Mouse (Mus musculus): ENCODE measurements around the gene Arhgap9. TPM values are rescaled to one million over a fixed set of nuclear protein-coding genes. Genes with fewer than 3 reads are reported as not detected.

Gene Arhgap9
- total and polyA plus RNA-seq, 3 experiments: 32.4 to 44.7 (median 33.7) TPM

GRCm38 (mm10) chr10:127355336-127355735 is 33.6 kb downstream of the Arhgap9 start:
- no peaks in the 10 kb centered on the region for H3K79me2 ChIP-seq (replicated peaks; ENCODE audit: control insufficient read depth, extremely low read depth, insufficient read depth, poor library complexity, severe bottlenecking)
- no peaks in the 10 kb centered on the region for H3K27me3 ChIP-seq (replicated peaks)
- TF ChIP-seq SMC3 (IDR thresholded peaks at IDR 0.05; ENCODE audit: low read depth, low read length) (no peak), USF1 (IDR thresholded peaks at IDR 0.05; ENCODE audit: low read depth, low read length) (no peak), IRF4 (IDR thresholded peaks at IDR 0.05; ENCODE audit: low read depth, low read length) (no peak), MYC (IDR thresholded peaks at IDR 0.05; ENCODE audit: low read depth, low read length) (no peak), ZNF384 (IDR thresholded peaks at IDR 0.05; ENCODE audit: low read depth, low read length) (no peak), RCOR1 (conservative IDR thresholded peaks at IDR 0.05; ENCODE audit: low read depth, low read length) (no peak), MAZ (IDR thresholded peaks at IDR 0.05; ENCODE audit: low read depth, low read length) (no peak), TCF12 (IDR thresholded peaks at IDR 0.05; ENCODE audit: low read depth, low read length) (no peak), POLR2AphosphoS2 (IDR thresholded peaks at IDR 0.05; ENCODE audit: low read depth, low read length) (no peak), POLR2A (IDR thresholded peaks at IDR 0.05; ENCODE audit: low read depth, low read length) (no peak), MAX (IDR thresholded peaks at IDR 0.05; ENCODE audit: low read length) (no peak)
- H3K27ac ChIP-seq (ENCODE audit: insufficient read depth, low read depth): no peak overlapping the region
- in situ Hi-C loops (cut with MboI; ENCODE audit: low pct_ligation_motif_present, low pct_unique_long_range_greater_than_20kb, low sequenced_read_pairs) (no loop called here), dilution Hi-C loops (cut with MboI; ENCODE audit: extremely low pct_ligation_motif_present, extremely low pct_unique_long_range_greater_than_20kb, low sequenced_read_pairs) (no loop called here)
- no peak for DNase-seq (ENCODE audit: extremely low read depth)
- no peaks in the 10 kb centered on the region for H3K9me3 ChIP-seq (replicated peaks; ENCODE audit: low read length)
- no peak overlapping the region for H3K4me2 ChIP-seq (ENCODE audit: insufficient read depth, low read depth, poor library complexity, severe bottlenecking)
- peaks cover 18 to 48% of the 10 kb centered on the region in 2 experiments for H3K4me1 ChIP-seq (ENCODE audit: control insufficient read depth in 1 of 2, insufficient read depth in 2 of 2)
- peaks cover 17 to 36% of the 10 kb centered on the region in 2 experiments for H3K36me3 ChIP-seq (replicated peaks in 1 of 2; ENCODE audit: control insufficient read depth in 1 of 2, insufficient read depth in 1 of 2, low read length in 1 of 2)
- no peak overlapping the region for H3K9ac ChIP-seq (ENCODE audit: insufficient read depth, low read depth)
- H3K4me3 ChIP-seq (replicated peaks in 1 of 3; ENCODE audit: low read depth in 2 of 3, low read length in 2 of 3, poor library complexity in 1 of 3): no peak overlapping the region

DNA sequence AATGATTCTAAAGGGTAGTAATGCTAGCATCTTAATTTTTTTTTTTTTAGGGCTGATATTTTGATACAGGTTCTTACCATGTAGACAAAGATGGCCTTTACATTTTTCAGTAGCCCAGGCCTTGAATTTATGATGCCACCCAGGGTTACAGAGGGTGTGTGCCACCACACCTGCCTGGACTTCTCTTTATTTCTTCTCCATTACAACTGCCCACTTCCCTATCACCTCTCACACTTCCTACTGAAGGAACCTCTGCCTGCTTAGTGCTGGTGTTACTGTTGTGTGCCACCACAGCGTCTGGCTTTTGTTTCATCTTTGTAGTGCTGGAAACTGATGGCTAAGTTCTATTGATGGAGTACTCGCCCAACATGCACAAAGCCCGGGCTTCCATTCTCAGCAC is 39.0 kb downstream of the Arhgap9 start:
- no peak overlapping the region for H3K9ac ChIP-seq (ENCODE audit: insufficient read depth, low read depth)
- H3K4me3 ChIP-seq (replicated peaks in 1 of 3; ENCODE audit: low read depth in 2 of 3, low read length in 2 of 3, poor library complexity in 1 of 3): no peak overlapping the region
- H3K79me2 ChIP-seq (replicated peaks; ENCODE audit: control insufficient read depth, extremely low read depth, insufficient read depth, poor library complexity, severe bottlenecking): no peaks in the 10 kb centered on the region
- peaks cover 3% of the 10 kb centered on the region for H3K9me3 ChIP-seq (replicated peaks; ENCODE audit: low read length)
- dilution Hi-C loops (cut with MboI; ENCODE audit: extremely low pct_ligation_motif_present, extremely low pct_unique_long_range_greater_than_20kb, low sequenced_read_pairs) (no loop called here), in situ Hi-C loops (cut with MboI; ENCODE audit: low pct_ligation_motif_present, low pct_unique_long_range_greater_than_20kb, low sequenced_read_pairs) (no loop called here)
- no peaks in the 10 kb centered on the region for H3K27me3 ChIP-seq (replicated peaks)
- H3K4me1 ChIP-seq (ENCODE audit: control insufficient read depth in 1 of 2, insufficient read depth in 2 of 2): peaks cover 2 to 32% of the 10 kb centered on the region in 2 experiments; a peak in 2 of 4 replicates
- DNase-seq (ENCODE audit: extremely low read depth): no peak
- TF ChIP-seq GABPA (IDR thresholded peaks at IDR 0.05; ENCODE audit: insufficient replicate concordance, low read depth, low read length): no peak
- no peak for TF ChIP-seq RAD21 (IDR thresholded peaks at IDR 0.05; ENCODE audit: low read depth, low read length)
- TF ChIP-seq BHLHE40 (IDR thresholded peaks at IDR 0.05; ENCODE audit: low read depth, low read length): no peak
- TF ChIP-seq ETS1 (conservative IDR thresholded peaks at IDR 0.05; ENCODE audit: low read depth, low read length): no peak
- no peak for TF ChIP-seq USF2 (conservative IDR thresholded peaks at IDR 0.05; ENCODE audit: low read depth, low read length)
- no peak for TF ChIP-seq MAZ (IDR thresholded peaks at IDR 0.05; ENCODE audit: low read depth, low read length)
- no peak for TF ChIP-seq ZC3H11A (IDR thresholded peaks at IDR 0.05; ENCODE audit: low read depth, low read length)
- no peak for TF ChIP-seq CTCF (conservative IDR thresholded peaks at IDR 0.05 in 1 of 2, IDR thresholded peaks at IDR 0.05 in 1 of 2; ENCODE audit: low read depth in 2 of 2, low read length in 2 of 2)
- TF ChIP-seq TCF12 (IDR thresholded peaks at IDR 0.05; ENCODE audit: low read depth, low read length): no peak
- no peak for TF ChIP-seq MAFK (IDR thresholded peaks at IDR 0.05; ENCODE audit: insufficient replicate concordance, low read length)
- TF ChIP-seq ELF1 (IDR thresholded peaks at IDR 0.05; ENCODE audit: low read depth, low read length): no peak
- TF ChIP-seq CHD2 (IDR thresholded peaks at IDR 0.05; ENCODE audit: low read length): no peak
- TF ChIP-seq ZKSCAN1 (IDR thresholded peaks at IDR 0.05; ENCODE audit: borderline replicate concordance, low read depth, low read length): no peak
- TF ChIP-seq ZNF384 (IDR thresholded peaks at IDR 0.05; ENCODE audit: low read depth, low read length): no peak
- TF ChIP-seq UBTF (IDR thresholded peaks at IDR 0.05; ENCODE audit: low read depth, low read length): no peak
- TF ChIP-seq E2F4 (IDR thresholded peaks at IDR 0.05; ENCODE audit: insufficient replicate concordance, low read depth, low read length): no peak
- no peak for TF ChIP-seq NELFE (IDR thresholded peaks at IDR 0.05; ENCODE audit: low read depth, low read length)
- TF ChIP-seq RCOR1 (conservative IDR thresholded peaks at IDR 0.05; ENCODE audit: low read depth, low read length): no peak
- no peak for TF ChIP-seq IRF4 (IDR thresholded peaks at IDR 0.05; ENCODE audit: low read depth, low read length)
- H3K27ac ChIP-seq (ENCODE audit: insufficient read depth, low read depth): no peak overlapping the region
- H3K4me2 ChIP-seq (ENCODE audit: insufficient read depth, low read depth, poor library complexity, severe bottlenecking): no peak overlapping the region
- H3K36me3 ChIP-seq (replicated peaks in 1 of 2; ENCODE audit: control insufficient read depth in 1 of 2, insufficient read depth in 1 of 2, low read length in 1 of 2): peaks cover 14 to 22% of the 10 kb centered on the region in 2 experiments

Data from CH12.LX (cell line).